Mouse (Mus musculus) hindbrain, embryonic 13.5 days (tissue): ENCODE results near the gene Bpifb2. TPM values are rescaled to one million over a fixed set of nuclear protein-coding genes. Genes with fewer than 3 reads are reported as not detected.

Experiments used
- ATAC-seq: fragments of 200-750 bp; cut with Nextera tagmentation; 2 replicates; pipeline ENCODE4 v1.8.0; 2017; ENCODE audit warnings: moderate TSS enrichment; ENCODE audit not compliant: low FRiP score
- H3K27ac ChIP-seq: fragments of 300-500 bp; sonication (generic); 2 replicates; pipeline ENCODE4 v1.5.1; 2015; ENCODE audit warnings: inconsistent platforms, mild to moderate bottlenecking, moderate library complexity
- H3K27me3 ChIP-seq: fragments of 300-500 bp; sonication (generic); 2 replicates; pipeline ENCODE4 v1.6.1; 2015; ENCODE audit warnings: mild to moderate bottlenecking, inconsistent platforms
- H3K36me3 ChIP-seq: fragments of 300-500 bp; sonication (generic); 2 replicates; pipeline ENCODE4 v1.6.1; 2015; ENCODE audit warnings: mild to moderate bottlenecking, inconsistent platforms
- H3K4me1 ChIP-seq: fragments of 300-500 bp; sonication (generic); replicated peaks from 2 replicates; pipeline ENCODE4 v1.6.1; 2015; ENCODE audit warnings: inconsistent platforms
- H3K4me2 ChIP-seq: fragments of 300-500 bp; sonication (generic); 2 replicates; pipeline ENCODE4 v1.6.1; 2015; ENCODE audit warnings: inconsistent platforms, mild to moderate bottlenecking, moderate library complexity
- H3K4me3 ChIP-seq: fragments of 300-500 bp; sonication (generic); 2 replicates; pipeline ENCODE4 v1.5.1; 2015; ENCODE audit warnings: mild to moderate bottlenecking, inconsistent platforms
- H3K9ac ChIP-seq: fragments of 300-500 bp; sonication (generic); 2 replicates; pipeline ENCODE4 v1.6.1; 2015; ENCODE audit warnings: mild to moderate bottlenecking, inconsistent platforms
- H3K9me3 ChIP-seq: fragments of 300-500 bp; sonication (generic); 2 replicates; pipeline ENCODE4 v1.6.1; 2016; ENCODE audit warnings: inconsistent platforms
- WGBS: fragments of 180-500 bp; shearing (Covaris S2); methylation state at CpG from one replicate; pipeline ENCODE4 v1.1.7; 2015; 5-methylcytosine and 5-hydroxymethylcytosine counted together
- polyA plus RNA-seq: library from polyadenylated mRNA; unstranded; fragments of >200 nt; fragmentation: Nextera tagmentation; extraction: Ambion mirVana; gene quantifications from 2 replicates; pipeline ENCODE4 v1.2.1, GENCODE M21; 2015

Bpifb2 gene
- polyA plus RNA-seq, 1 experiment from 2014 or later, result not detected

GRCm38 (mm10) chr2:153937843-153938242 is 63.0 kb downstream of the Bpifb2 start, which contains the start of gene Bpifb4:
Bpifb4 (plus strand) TSS chr2:153938212.
- WGBS, result 85% methylated on average over 5 of the region's 5 CpGs
- H3K4me3 ChIP-seq, result no peak within 1 kb of the TSS
- no peaks in the 10 kb centered on the region for H3K27me3 ChIP-seq
- ATAC-seq, result no peak
- no peak within 1 kb of the TSS for H3K27ac ChIP-seq
- no peaks in the 10 kb centered on the region for H3K36me3 ChIP-seq
- H3K4me2 ChIP-seq, result no peak within 1 kb of the TSS
- H3K9me3 ChIP-seq, result no peaks in the 10 kb centered on the region
- no peak within 1 kb of the TSS for H3K9ac ChIP-seq
- peaks cover 8% of the 10 kb centered on the region; the same call in 1 of the 2 replicates for H3K4me1 ChIP-seq

GRCm38 (mm10) chr2:153943537-153943936 is 68.7 kb downstream of the Bpifb2 start:
- no peak overlapping the region for H3K4me3 ChIP-seq
- no peak for ATAC-seq
- H3K36me3 ChIP-seq, result no peaks in the 10 kb centered on the region
- no peak overlapping the region for H3K27ac ChIP-seq
- H3K9ac ChIP-seq, result no peak overlapping the region
- WGBS, result 48% methylated on average over 3 of the region's 3 CpGs
- no peaks in the 10 kb centered on the region for H3K4me1 ChIP-seq
- no peaks in the 10 kb centered on the region for H3K9me3 ChIP-seq
- no peak overlapping the region for H3K4me2 ChIP-seq
- H3K27me3 ChIP-seq, result no peaks in the 10 kb centered on the region

- Histone ChIP-seq H3K27me3 (no peaks in the 10 kb centered on the region), H3K9me3 (no peaks in the 10 kb centered on the region), H3K9ac (no peak overlapping the region), H3K4me3 (no peak overlapping the region), H3K4me1 (no peaks in the 10 kb centered on the region), H3K36me3 (no peaks in the 10 kb centered on the region), H3K27ac (no peak overlapping the region), H3K4me2 (no peak overlapping the region)
- 94% methylated on average over 8 of the region's 8 CpGs for WGBS
- no peak for ATAC-seq
Measured at GRCm38 (mm10) chr2:153944567-153944966, 69.7 kb downstream of the Bpifb2 start.

Other genes starting within 250 kb of the Bpifb2 start
- 88.3 and 88.8 TPM in 2 replicates for gene Commd7, start 242.3 kb upstream of the Bpifb2 start, polyA plus RNA-seq
- gene Dnmt3b, start 225.6 kb upstream of the Bpifb2 start, polyA plus RNA-seq, result 4.4 and 4.9 TPM in 2 replicates
- 0.09 TPM in 1 of 2 replicates, not detected in the other for gene Dnmt3c, start 178.4 kb upstream of the Bpifb2 start, polyA plus RNA-seq
- gene Mapre1, start 133.8 kb upstream of the Bpifb2 start, polyA plus RNA-seq, result 430 and 438 TPM in 2 replicates
- not detected in 2 replicates for gene Efcab8, start 95.1 kb upstream of the Bpifb2 start, polyA plus RNA-seq
- not detected in 2 replicates for gene Sun5, start 4.0 kb upstream of the Bpifb2 start, polyA plus RNA-seq
- gene Bpifb6, start 25.3 kb downstream of the Bpifb2 start, polyA plus RNA-seq, result not detected in 2 replicates
- gene Bpifb3, start 43.2 kb downstream of the Bpifb2 start, polyA plus RNA-seq, result 0.12 TPM in 1 of 2 replicates, not detected in the other
- not detected in 2 replicates for gene Bpifb4, start 63.2 kb downstream of the Bpifb2 start, polyA plus RNA-seq
- gene Bpifa6, start 99.9 kb downstream of the Bpifb2 start, polyA plus RNA-seq, result not detected in 2 replicates
- gene Bpifa2, start 133.2 kb downstream of the Bpifb2 start, polyA plus RNA-seq, result not detected in 2 replicates